21 mouse cellular contexts compared by ENCODE assay signal in the genomic region with DNA sequence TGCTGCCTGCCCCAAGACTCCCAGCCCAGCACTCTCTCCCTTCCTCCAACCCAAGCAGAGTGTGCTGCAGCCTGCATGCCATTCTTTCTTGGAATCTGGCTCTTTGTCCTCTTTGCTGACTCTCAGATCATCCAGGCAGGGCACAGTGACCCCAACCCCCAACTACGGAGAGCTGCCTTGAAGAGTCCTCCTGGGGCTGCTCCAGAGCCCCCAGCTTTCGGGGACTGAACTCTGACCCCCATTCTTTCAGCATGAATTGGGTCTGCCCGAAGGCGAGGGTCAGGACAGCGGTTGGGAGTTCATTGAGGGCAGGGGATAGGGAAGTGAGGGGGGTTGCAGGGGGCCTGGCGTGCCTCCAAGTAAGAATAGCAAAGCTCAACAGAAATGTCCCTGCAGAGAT. TPM values are rescaled to one million over a fixed set of nuclear protein-coding genes. Genes with fewer than 3 reads are reported as not detected.
DNase-seq lines count a peak whose midpoint lies in the region; ATAC-seq and TF ChIP-seq lines count a peak whose summit lies in the region.
"Had no signal": no experiment of that assay in that cellular context is flagged by ENCODE, and none has a peak within 500 bp of the region (broad histone marks: within the 10 kb centered on the region; RNA-seq: fewer than 3 reads in every experiment).

No protein-coding gene starts in this region.

- 10% methylated on average over 6 of the region's 6 CpGs for WGBS in hindbrain, embryonic 11.5 days
- WGBS in hindbrain, embryonic 14.5 days = 8% methylated on average over 6 of the region's 6 CpGs
- 5% methylated on average over 6 of the region's 6 CpGs for WGBS in hindbrain, embryonic 12.5 days

- no peak overlapping the region for H3K9ac ChIP-seq in hindbrain, embryonic 11.5 days (ENCODE audit: low read depth, low read length)
- H3K9ac ChIP-seq in hindbrain, embryonic 14.5 days = no peak overlapping the region
- H3K9ac ChIP-seq in hindbrain, embryonic 12.5 days = no peak overlapping the region
- H3K9ac ChIP-seq: intestine, embryonic 15.5 days; liver, embryonic 13.5 days had no signal

- ATAC-seq in hindbrain, embryonic 11.5 days (ENCODE audit: low FRiP score) = peak; percentile 45; the same call in 1 of the 2 replicates
- ATAC-seq in hindbrain, embryonic 14.5 days (ENCODE audit: low FRiP score) = no peak
- peak; percentile 38; the same call in 1 of the 2 replicates for ATAC-seq in hindbrain, embryonic 12.5 days (ENCODE audit: low FRiP score)
- ATAC-seq: intestine, embryonic 15.5 days; midbrain, embryonic 16.5 days had no signal

- H3K36me3 ChIP-seq in hindbrain, embryonic 11.5 days (ENCODE audit: control insufficient read depth, insufficient read depth, low read length) = no peaks in the 10 kb centered on the region
- no peaks in the 10 kb centered on the region for H3K36me3 ChIP-seq in hindbrain, embryonic 14.5 days (replicated peaks; ENCODE audit: control insufficient read depth, insufficient read depth)
- no peaks in the 10 kb centered on the region for H3K36me3 ChIP-seq in hindbrain, embryonic 12.5 days
- H3K36me3 ChIP-seq: G1E; intestine, embryonic 15.5 days; liver, embryonic 13.5 days had no signal

- H3K27ac ChIP-seq in hindbrain, embryonic 11.5 days (ENCODE audit: low read depth, low read length) = no peak overlapping the region
- H3K27ac ChIP-seq in hindbrain, embryonic 14.5 days = no peak overlapping the region
- H3K27ac ChIP-seq in hindbrain, embryonic 12.5 days = no peak overlapping the region
- H3K27ac ChIP-seq in left cerebral cortex, adult 2 months = no peak overlapping the region
- H3K27ac ChIP-seq: intestine, embryonic 15.5 days; liver, embryonic 13.5 days; macrophage had no signal

- intact Hi-C loops in left cerebral cortex, adult 2 months (cut with DNase I) = no loop called here

- H3K27me3 ChIP-seq in hindbrain, embryonic 11.5 days (ENCODE audit: control insufficient read depth, insufficient read depth, low read length) = peaks cover 8% of the 10 kb centered on the region
- H3K27me3 ChIP-seq in hindbrain, embryonic 14.5 days (ENCODE audit: control insufficient read depth, insufficient read depth, low read length) = peaks cover 22% of the 10 kb centered on the region
- peaks cover 26% of the 10 kb centered on the region for H3K27me3 ChIP-seq in hindbrain, embryonic 12.5 days

- H3K9me3 ChIP-seq in hindbrain, embryonic 11.5 days (ENCODE audit: control insufficient read depth, low read length) = no peaks in the 10 kb centered on the region
- no peaks in the 10 kb centered on the region for H3K9me3 ChIP-seq in hindbrain, embryonic 14.5 days (ENCODE audit: control insufficient read depth, low read length)
- 0 out of 2 replicates have a peak, but pooled peaks cover 4% of the 10 kb centered on the region for H3K9me3 ChIP-seq in hindbrain, embryonic 12.5 days (replicated peaks)
- H3K9me3 ChIP-seq: G1E; intestine, embryonic 15.5 days; liver, embryonic 13.5 days had no signal

- peaks cover 10% of the 10 kb centered on the region for H3K4me1 ChIP-seq in hindbrain, embryonic 11.5 days (replicated peaks; ENCODE audit: control insufficient read depth, insufficient read depth, low read length)
- H3K4me1 ChIP-seq in hindbrain, embryonic 14.5 days (replicated peaks; ENCODE audit: control insufficient read depth, insufficient read depth, low read length) = 0 out of 2 replicates have a peak, but pooled peaks cover 4% of the 10 kb centered on the region
- peaks cover 13% of the 10 kb centered on the region for H3K4me1 ChIP-seq in hindbrain, embryonic 12.5 days

- no peak for TF ChIP-seq CTCF in left cerebral cortex, adult 2 months (IDR thresholded peaks at IDR 0.05)

- H3K4me2 ChIP-seq in hindbrain, embryonic 11.5 days (replicated peaks; ENCODE audit: low read depth, low read length) = no peak overlapping the region
- H3K4me2 ChIP-seq in hindbrain, embryonic 14.5 days (replicated peaks) = no peak overlapping the region
- 0 out of 2 replicates have a peak overlapping the region, but pooled peaks have one; percentile 6 for H3K4me2 ChIP-seq in hindbrain, embryonic 12.5 days (replicated peaks)
- H3K4me2 ChIP-seq: intestine, embryonic 15.5 days; liver, embryonic 13.5 days had no signal

- DNase-seq in hindbrain, embryonic 11.5 days (ENCODE audit: low spot score) = peak; percentile 45
- DNase-seq in hindbrain, embryonic 14.5 days (ENCODE audit: low spot score) = no peak
- DNase-seq in embryo, embryonic 10.5 days (ENCODE audit: low spot score) = peak; percentile 73
- DNase-seq in kidney, postnatal 14 days = peak; percentile 64
- DNase-seq in spleen, adult 12 weeks (ENCODE audit: low spot score) = no peak
- no peak for DNase-seq in left cerebral cortex, adult 2 months (ENCODE audit: extremely low spot score in 1 of 2, low spot score in 2 of 2)
- DNase-seq in cerebellum, adult 18-20 months = no peak
- DNase-seq: adrenal gland, postnatal 36 days; cerebellum, postnatal 36 days; heart, postnatal 14 days; layer of hippocampus, adult 9-11 months; left cerebral cortex, postnatal 4 days; liver, embryonic 13.5 days had no signal

- H3K4me3 ChIP-seq in hindbrain, embryonic 11.5 days (ENCODE audit: low read depth, low read length) = no peak overlapping the region
- H3K4me3 ChIP-seq in hindbrain, embryonic 14.5 days (replicated peaks; ENCODE audit: low read length) = no peak overlapping the region
- no peak overlapping the region for H3K4me3 ChIP-seq in hindbrain, embryonic 12.5 days
- H3K4me3 ChIP-seq in left cerebral cortex, adult 2 months = no peak overlapping the region
- H3K4me3 ChIP-seq: erythroblast, embryonic 14.5 days; intestine, embryonic 15.5 days; liver, embryonic 13.5 days had no signal

RNA-seq across cellular contexts. Expression of a gene that starts 5.0 kb away (rescaled TPM):
- polyA plus RNA-seq in hindbrain, embryonic 11.5 days (2014; fragmentation: Nextera tagmentation; extraction: Ambion mirVana) = 1,117 and 1,232 TPM in 2 replicates
- 300 and 364 TPM in 2 replicates for polyA plus RNA-seq in hindbrain, embryonic 14.5 days (2014; fragmentation: Nextera tagmentation; extraction: Ambion mirVana)
- polyA plus RNA-seq in hindbrain, embryonic 12.5 days (2016; fragmentation: Nextera tagmentation; extraction: Ambion mirVana) = 655 and 681 TPM in 2 replicates
- total RNA-seq in left cerebral cortex, adult 2 months (2021) = 1 to 10 TPM; 1.4 to 2.9 TPM
- total RNA-seq: G1E; heart, postnatal 14 days; neutrophil, adult 5-6 weeks had no signal
- polyA plus RNA-seq: C2C12; erythroblast, embryonic 14.5 days; G1E; macrophage had no signal

RNA-seq across cellular contexts. Expression of a gene that starts 25.3 kb away (rescaled TPM):
- polyA plus RNA-seq in hindbrain, embryonic 11.5 days (2014; fragmentation: Nextera tagmentation; extraction: Ambion mirVana) = 155 and 176 TPM in 2 replicates
- polyA plus RNA-seq in hindbrain, embryonic 14.5 days (2014; fragmentation: Nextera tagmentation; extraction: Ambion mirVana) = 94.9 and 97.7 TPM in 2 replicates
- 117 and 128 TPM in 2 replicates for polyA plus RNA-seq in hindbrain, embryonic 12.5 days (2016; fragmentation: Nextera tagmentation; extraction: Ambion mirVana)
- total RNA-seq in left cerebral cortex, adult 2 months (2021) = 10 to 100 TPM; 49.7 to 62.1 TPM

Comparison
In these comparisons a context has a peak if more than half of its experiments do, and no peak if none do; other contexts are left out.
1. DNase-seq: peak in hindbrain, embryonic 11.5 days (single experiment), embryo, embryonic 10.5 days (single experiment) and kidney, postnatal 14 days (single experiment); none in hindbrain, embryonic 14.5 days (single experiment), spleen, adult 12 weeks (single experiment), left cerebral cortex, adult 2 months (0 of 2) and cerebellum, adult 18-20 months (0 of 2).